Mouse (Mus musculus): ENCODE results near the gene Zfyve9.

GRCm38 (mm10) chr4:108627066-108627465 lies 153.5 kb downstream of the Zfyve9 start:
- TF ChIP-seq CTCF (IDR thresholded peaks at IDR 0.05; ENCODE audit: low read depth, low read length) (no peak), GATA1 (IDR thresholded peaks at IDR 0.05; ENCODE audit: borderline replicate concordance, low read length) (no peak), GATA2 (IDR thresholded peaks at IDR 0.05; ENCODE audit: borderline replicate concordance, low read depth, low read length) (no peak), TAL1 (conservative IDR thresholded peaks at IDR 0.05; ENCODE audit: low read depth, low read length) (no peak), POLR2AphosphoS5 (IDR thresholded peaks at IDR 0.05; ENCODE audit: insufficient replicate concordance, low read depth, low read length) (no peak)
